Mouse (Mus musculus) ES-E14 (cell line): Measurements from ENCODE around the gene Nptx1.

Source experiments
- CHD2 ChIP-seq: IDR thresholded peaks from 2 replicates; pipeline ENCODE4 v1.6.1; 2014; ENCODE audit warnings: mild to moderate bottlenecking, low read depth, low read length, inconsistent platforms
- ZNF384 ChIP-seq: IDR thresholded peaks from 2 replicates; pipeline ENCODE4 v1.6.1; 2012; ENCODE audit warnings: low read depth, low read length, inconsistent platforms

DNA sequence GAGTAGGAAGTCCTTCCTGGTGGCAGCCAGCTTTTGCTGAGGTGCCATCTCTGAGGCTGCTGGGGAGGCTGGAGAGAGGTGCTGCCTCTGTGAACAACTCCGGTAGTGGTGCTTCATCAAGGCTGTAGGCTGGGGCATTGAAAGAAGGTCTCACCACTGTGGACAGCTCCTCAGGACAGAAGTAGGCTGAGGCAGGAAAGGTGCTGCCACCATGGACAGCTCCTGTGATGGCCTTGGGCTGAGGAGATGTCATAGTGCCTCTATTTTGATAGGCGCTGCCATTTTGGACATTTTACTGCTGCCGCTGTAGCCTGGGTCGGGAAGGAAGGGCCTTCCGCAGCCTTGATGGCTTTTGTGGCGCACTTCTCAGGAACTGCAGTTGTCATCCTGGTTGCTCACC lies 54.7 kb downstream of the Nptx1 start:
- no peak for TF ChIP-seq CHD2
- no peak for TF ChIP-seq ZNF384
